Mouse (Mus musculus): ENCODE measurements around the gene Gm7697.
"Not testable (repeated sequence)": the region's sequence is repeated elsewhere in the genome, so short reads cannot be mapped to it uniquely, and the experiment has no call there.

Gm7697 gene
- long read RNA-seq, experiment 1, result 0 reads
- long read RNA-seq, experiment 2, result 0 reads

- intact Hi-C loops (cut with DNase I), result not testable (repeated sequence)
Measured at GRCm38 (mm10) chr8:69522876-69523275, at the start of gene Gm7697. Gm7697 (minus strand) TSS chr8:69522976.

DNA sequence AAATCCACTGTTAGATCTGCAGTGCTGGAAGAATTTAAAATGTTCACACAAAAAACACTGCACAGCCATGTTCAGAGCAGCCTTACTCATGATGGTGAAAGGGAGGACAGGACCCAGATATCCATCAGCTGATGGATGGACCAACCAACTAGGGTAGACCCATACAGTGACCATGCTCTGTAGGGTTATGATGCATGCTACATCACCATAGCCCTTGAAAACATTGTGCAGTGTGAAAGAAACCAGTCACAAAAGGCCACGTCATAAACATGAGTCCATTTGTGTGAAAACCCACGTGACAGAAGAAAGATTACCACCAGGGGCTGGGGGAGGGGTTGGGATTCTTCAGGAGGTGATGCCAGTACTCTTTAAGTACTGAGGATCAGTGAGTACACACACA, 28.5 kb upstream of the Gm7697 start:
- intact Hi-C loops (cut with DNase I), result not testable (repeated sequence)

GRCm38 (mm10) chr8:69549556-69549955, 26.8 kb upstream of the Gm7697 start:
- intact Hi-C loops (cut with DNase I), result loop anchor here (2.0 kb wide), 1 partner anchor 221 kb away; no protein-coding TSS in a partner anchor

DNA sequence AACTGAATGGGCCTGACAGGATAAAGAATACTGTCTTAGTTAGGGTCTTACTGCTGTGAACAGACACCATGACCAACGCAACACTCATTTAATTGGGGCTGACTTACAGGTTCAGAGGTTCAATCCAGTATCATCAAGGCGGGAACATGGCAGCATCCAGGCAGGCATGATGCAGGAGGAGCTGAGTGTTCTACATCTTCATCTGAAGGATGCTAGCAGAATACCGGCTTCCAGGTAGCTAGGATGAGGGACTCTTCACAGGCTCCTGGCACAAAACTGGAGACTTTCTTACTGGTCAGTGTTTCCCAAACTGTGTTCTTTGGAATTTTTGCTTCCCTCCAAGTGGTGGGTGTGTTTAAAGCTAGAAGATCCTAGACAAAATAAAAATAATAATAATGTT, 25.3 kb upstream of the Gm7697 start:
- intact Hi-C loops (cut with DNase I), result loop anchor here (2.0 kb wide), 1 partner anchor 219 kb away; no protein-coding TSS in a partner anchor

GRCm38 (mm10) chr8:69547208-69547607, 24.4 kb upstream of the Gm7697 start:
- intact Hi-C loops (cut with DNase I), result not testable (repeated sequence)

DNA sequence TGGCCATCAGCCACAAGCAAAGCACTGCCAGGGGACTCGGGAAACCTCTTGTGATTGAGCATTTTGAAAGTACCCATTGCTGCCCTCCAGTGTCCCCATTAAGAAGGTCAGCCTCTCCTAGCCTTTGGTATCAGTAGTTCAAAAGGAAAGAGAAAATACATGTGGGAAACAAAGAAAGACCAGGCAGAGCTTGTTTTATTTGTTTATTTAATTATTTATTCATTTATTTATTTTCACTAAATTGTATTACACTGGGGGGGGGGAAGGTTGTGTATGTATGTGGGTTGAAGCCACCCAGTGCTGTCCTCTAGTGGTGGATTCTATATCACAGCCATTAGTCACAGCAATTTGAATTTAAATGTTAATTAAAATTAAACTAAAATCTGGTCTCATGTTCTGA, 22.2 kb upstream of the Gm7697 start:
- intact Hi-C loops (cut with DNase I), result not testable (repeated sequence)

- intact Hi-C loops (cut with DNase I), result not testable (repeated sequence)
Measured at GRCm38 (mm10) chr8:69544511-69544910, 21.7 kb upstream of the Gm7697 start.

DNA sequence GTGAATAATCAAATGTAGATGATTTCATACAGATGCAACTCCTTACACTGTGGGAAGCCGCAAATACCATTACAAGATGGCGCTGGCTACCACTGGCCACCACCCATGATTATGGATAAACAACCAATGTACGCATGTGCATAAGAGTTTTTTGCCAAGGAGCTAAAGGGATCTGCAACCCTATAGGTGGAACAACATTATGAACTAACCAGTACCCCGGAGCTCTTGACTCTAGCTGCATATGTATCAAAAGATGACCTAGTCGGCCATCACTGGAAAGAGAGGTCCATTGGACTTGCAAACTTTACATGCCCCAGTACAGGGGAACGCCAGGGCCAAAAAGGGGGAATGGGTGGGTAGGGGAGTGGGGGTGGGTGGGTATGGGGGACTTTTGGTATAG, 21.2 kb upstream of the Gm7697 start:
- intact Hi-C loops (cut with DNase I), result not testable (repeated sequence)

DNA sequence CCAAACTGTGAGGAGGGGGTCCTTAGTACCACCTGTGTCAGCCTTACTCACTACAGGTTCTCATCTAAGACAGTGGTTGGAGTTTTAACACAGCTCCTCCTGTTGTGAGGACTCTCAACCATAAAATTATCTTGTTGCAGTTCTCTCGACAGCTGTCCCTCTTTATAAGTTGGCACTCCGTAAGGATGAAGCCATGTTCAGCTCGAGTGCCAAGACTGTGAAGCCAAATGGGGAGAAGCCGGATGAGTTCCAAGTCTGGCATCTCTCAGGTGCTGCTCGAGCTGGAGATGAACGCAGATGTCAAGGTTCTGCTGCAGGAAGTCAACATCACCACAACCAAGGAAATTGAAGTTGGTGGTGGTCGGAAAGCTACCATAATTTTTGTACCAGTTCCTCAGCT, 18.0 kb upstream of the Gm7697 start:
- intact Hi-C loops (cut with DNase I), result not testable (repeated sequence)

GRCm38 (mm10) chr8:69540331-69540730, 17.6 kb upstream of the Gm7697 start:
- intact Hi-C loops (cut with DNase I), result not testable (repeated sequence)

- intact Hi-C loops (cut with DNase I), result not testable (repeated sequence)
Measured at GRCm38 (mm10) chr8:69474946-69475345, 47.8 kb downstream of the Gm7697 start.

DNA sequence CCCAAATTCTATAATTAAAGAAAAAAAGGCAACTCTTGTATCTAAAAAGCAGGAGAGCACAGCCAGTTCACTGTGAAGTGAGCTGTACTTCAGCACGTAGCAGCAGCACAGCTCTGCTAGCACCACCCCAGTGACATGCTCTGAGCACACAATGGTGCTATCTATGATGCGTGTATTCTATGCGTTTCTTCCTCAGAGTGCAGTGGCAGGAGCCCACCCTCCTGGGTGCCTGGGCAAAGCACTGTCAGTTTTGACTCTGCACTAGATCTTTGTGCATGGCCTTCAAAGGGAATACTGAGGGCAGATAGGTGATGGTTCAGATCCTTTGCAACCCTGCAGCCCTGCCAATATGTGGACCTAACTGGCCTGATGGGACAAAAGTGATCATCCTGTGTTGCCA, 69.3 kb downstream of the Gm7697 start, which contains the start of gene Gm9495:
Gene Gm9495 (minus strand): TSS at position 101 of the 400 bp plus-strand sequence.
- intact Hi-C loops (cut with DNase I), result not testable (repeated sequence)
